Mouse (Mus musculus) heart, adult 18-20 months (tissue): ENCODE data around the gene Spata2. TPM values are rescaled to one million over a fixed set of nuclear protein-coding genes. Genes with fewer than 3 reads are reported as not detected.

Experiments used
- DNase-seq, 2 experiments: peaks; one replicate each; pipeline ENCODE4 v3.0.0; 2021 to 2022; ENCODE audit warnings: mixed read lengths in 1 of 2
- long read RNA-seq, 2 experiments: library from polyadenylated mRNA; stranded (forward); transcript quantifications; one replicate each; pipeline ENCODE4 v2.0.0; 2021
- total RNA-seq, 2 experiments: library from RNA; stranded (reverse); gene quantifications; 2 replicates each; pipeline ENCODE4 v1.2.3; 2021

Spata2 gene
- 10 to 100 TPM; 13.1 to 16.4 TPM for total RNA-seq
- long read RNA-seq, experiment 1, partial matches to known transcripts: 0 of 2 reads
- long read RNA-seq, experiment 1, other reads (novel, unspliced or antisense): 2 of 2 reads
- long read RNA-seq, experiment 2: 0 reads

DNA sequence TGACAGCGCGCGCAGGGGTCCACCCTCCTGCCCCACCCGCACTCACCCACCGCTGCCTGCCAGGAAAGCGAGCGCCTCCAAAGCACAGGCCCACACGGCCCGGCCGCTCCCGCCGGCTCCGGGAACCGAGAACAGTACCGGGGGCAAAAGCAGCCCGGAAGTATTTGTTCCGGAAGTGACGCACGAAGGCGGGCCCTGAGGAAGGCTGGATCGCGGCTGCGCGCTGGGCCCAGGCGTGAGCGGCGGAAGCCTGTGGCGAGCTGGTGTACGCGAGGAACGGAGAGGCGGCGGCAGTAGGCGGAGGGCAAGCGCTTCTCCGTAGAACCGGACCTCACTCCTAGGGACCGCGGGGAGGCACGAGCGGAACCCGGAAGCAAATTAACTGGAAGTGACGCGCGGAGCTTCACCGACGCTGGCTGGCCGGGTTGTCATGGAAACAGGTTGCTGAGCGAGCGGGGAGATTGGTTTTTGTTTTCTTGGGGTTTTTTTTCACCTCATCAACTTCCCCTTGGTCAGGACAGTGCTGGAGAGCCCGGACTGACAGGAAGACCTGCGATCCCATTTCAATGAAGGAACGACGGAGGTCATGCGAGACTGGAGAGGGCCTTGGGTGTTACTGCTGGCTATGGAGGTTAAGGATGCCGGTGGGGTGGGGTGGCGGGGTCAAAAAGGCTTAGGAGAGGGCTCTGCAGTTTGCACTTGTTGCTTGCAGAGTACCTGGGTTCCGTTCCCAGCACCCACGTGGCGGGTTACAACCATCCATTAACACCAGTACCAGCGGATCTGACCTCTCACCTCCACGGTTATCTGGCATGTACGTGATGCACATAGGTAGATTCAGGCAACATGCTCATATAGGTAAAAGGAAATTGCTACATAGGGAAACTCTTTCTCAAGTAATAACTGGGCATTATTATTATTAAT is at the start of gene Spata2:
Gene Spata2 (minus strand): TSS at position 175 of the 924 bp plus-strand sequence.
- DNase-seq: peak; percentile 96 to 98

DNA sequence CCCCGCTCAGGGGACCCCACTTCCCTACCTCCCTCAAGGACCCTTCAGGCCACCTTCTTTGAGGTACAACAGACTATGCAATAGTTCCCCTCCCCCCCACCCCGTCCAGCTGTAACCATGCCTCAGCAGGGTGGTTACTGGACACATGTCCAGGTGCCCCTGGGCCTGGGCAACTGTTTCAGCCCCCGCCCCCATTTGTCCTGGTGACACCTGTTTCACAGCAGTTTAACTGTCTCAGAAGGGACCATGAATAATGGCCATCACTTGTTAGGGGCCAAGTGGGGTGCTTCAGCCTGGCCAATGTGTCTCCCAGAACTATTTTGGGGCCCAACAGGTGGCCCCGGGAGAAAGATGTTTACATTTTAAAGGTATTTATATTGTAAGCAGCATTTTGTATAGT is 49.7 kb upstream of the Spata2 start:
- no peak for DNase-seq

DNA sequence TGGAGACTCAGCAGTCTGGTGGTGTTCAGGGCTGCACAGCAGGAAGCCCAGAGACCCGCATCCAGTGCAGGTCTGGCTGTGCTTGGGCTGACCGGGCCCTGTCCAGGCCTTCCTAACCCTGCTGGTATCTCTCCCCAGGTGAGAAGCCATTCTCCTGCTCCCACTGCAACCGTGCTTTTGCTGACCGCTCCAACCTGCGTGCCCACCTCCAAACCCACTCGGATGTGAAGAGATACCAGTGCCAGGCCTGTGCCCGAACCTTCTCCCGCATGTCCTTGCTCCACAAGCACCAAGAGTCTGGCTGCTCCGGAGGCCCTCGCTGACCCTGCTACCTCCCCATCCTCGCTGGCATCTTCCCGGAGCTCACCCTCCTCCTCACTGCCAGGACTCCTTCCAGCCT is 49.1 kb upstream of the Spata2 start:
- no peak for DNase-seq

DNA sequence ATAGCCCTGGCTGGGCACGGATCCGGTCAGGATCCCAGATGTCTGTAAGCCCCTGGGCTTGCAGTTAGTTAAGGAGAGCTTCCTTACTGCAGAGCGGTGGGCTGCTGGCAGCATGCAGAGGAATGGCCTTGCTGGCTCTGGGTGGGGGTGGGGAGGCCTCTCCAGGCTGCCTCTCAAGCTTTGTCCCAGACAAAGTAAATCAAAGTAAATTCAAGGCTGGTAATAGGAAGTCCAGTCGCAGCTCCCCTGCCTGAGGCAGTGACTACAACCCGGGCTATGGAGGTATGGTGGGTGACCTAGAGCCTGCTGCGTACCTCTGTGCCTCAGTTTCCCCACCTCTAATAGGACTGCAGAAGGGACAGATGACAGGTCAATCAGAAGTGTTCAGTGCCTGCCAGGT is 48.6 kb upstream of the Spata2 start:
- DNase-seq: no peak

DNA sequence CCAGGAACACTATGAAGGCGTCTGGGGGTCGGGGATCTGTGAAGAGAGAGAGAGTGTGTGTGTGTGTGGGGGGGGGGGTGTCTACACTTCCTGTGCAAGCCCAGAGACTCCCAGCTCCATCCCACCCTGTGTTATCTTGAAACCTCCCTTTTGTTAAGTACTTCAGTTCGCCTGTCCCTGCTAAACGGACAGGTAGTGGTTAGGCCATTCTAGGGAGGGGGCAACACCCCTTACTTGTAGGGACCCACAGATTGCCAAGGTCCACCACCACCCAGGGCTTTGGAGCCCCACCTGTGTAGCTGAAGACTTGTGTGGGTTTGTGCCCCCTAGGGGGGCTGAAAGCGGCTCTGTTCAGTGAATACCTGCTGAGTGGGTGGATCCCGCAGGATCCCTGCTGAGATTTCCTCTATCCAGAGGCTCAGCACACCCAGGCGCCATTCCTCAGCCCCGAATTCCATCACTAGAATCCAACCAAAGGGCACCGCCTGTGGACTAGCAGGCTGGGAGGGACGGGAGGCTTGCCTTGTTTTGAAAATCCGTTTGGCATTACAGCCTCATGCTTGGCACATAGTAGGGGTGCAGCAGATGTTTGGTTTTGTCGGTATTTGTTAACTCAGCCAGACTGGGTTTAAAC is 47.9 kb upstream of the Spata2 start:
- DNase-seq: no peak

DNA sequence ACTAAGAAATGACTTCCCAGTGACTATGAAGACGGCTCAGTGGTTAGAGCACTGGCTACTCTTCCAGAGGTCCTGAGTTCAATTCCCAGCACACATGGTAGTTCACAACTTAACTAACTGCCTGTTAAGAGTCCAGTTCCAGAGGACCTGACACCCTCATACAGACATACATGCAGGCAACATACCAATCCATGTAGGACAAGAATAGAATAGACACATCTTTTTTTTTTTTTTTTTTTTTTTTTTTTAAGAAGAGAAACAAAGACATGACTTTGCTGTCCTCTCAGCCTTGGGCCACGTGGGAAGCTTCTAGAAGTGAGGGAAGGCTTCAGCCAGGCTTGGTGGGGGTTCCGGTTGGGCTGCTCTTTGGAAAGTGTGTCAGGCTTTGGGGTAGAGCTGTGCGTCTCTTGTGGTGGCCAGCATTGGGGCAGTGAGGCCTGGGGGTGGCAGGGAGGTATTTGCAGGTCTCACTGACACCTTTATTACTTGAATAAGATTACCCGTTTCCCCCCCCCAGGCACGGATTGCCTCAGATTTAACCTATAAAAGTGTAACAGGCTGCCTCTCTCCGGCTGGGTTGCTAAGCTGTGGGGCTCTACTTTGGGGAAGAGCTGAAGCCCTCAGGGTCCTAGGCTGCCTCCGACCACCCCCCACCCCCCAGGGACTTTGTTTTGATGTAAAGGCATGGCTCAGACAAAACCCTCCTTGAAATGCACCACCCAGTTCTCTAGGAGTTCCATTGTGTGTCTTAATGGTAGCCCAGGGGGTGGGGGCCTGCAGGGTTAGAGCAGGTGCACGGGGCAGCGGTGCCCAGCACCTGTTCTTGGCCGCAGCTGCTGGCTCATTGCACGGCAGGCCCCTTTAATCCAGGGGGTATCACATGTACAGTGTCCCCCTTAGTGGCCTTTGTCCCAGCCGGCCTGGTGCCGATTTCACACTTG is 47.1 kb upstream of the Spata2 start:
- DNase-seq: no peak

DNA sequence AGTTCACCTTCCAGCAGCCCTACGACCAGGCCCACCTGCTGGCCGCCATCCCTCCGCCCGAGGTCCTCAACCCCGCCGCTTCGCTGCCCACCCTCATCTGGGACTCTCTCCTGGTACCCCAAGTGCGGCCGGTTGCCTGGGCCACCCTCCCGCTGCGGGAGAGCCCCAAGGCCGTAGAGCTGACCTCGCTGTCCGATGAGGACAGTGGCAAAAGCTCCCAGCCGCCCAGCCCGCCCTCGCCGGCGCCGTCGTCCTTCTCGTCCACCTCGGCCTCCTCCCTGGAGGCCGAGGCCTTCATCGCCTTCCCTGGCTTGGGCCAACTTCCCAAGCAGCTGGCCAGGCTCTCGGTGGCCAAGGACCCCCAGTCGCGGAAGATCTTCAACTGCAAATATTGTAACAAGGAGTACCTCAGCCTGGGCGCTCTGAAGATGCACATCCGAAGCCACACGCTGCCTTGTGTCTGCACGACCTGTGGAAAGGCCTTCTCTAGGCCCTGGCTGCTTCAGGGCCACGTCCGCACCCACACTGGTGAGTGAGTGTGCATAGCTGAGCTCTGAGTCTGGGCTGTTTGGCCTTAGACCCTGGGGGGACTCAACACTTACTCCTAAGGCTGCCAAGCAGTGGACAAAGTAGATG is 46.1 kb upstream of the Spata2 start:
- peak; percentile 31 to 40 for DNase-seq

DNA sequence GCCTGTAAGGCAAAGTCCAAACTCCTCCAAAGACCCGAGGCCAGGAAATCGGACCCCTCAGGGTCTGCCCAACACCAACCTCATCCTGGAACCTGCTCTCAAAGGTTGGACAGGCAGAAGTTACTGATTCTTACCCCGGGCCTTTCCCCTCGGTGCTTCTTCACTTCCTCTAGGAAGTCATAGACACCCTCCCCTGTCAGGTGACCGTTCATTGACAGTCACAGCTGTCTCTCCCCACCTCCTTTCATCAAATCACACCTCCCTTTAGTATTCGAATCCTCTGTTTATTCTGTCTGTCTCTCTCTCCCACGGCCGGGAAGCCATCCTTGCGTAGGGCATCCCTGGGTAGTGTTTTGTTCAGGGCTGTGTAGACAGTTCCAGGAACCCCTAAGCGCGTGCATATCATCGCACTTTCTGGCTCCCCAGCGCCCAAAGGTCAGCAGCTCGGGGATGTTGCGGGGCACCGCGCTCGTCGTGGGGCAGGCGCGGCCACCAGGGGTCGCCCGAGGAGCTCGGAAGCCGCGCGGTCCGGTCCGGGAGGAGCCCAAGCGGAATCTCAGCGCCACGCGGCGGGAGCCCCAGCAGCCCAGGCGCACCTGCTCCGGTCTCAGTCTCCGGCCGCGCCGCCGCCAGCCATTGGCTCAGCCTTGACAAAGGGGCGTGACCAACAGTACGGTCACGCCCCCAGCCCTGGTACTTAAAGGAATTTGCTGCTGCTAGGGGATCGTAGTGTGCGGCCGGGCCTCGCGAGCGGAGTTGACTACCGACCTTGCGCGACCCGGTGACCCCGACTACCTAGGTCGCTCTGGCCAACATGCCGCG is 45.0 kb upstream of the Spata2 start, which contains the start of gene Snai1:
Gene Snai1 (plus strand): TSS at position 720 of the 822 bp plus-strand sequence.
- peak; percentile 90 to 96 for DNase-seq

DNA sequence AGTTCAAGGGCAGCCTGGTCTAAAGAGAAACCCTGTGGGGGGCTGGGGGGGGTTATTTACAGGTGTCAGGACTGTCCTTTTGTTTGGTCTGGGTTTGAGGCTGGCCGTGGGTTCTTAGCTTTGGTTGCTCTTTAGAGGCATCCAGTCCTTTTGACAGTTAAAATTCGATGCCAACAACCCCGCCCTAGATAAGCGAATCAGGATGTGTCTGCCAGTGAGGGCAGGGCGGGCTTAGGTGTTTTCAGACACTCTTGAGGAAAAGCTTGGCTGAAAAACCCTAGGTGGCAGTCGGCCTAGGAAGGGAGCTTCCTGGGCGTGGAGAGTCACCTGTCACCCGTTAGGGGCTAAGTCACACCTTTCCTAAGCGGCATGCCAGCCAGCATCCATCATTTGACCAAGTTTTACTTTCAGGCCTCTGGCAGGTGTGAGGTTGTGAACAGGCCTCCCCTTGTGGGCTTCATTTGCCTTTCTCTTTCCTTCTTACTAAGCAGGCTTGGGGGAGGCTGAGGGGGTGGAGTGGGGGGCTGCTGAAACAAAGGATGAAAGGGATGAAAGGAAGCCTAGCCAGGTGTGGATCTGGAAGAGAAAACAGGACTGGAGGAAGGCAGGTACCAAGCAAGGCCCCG is 43.7 kb upstream of the Spata2 start:
- no peak for DNase-seq

DNA sequence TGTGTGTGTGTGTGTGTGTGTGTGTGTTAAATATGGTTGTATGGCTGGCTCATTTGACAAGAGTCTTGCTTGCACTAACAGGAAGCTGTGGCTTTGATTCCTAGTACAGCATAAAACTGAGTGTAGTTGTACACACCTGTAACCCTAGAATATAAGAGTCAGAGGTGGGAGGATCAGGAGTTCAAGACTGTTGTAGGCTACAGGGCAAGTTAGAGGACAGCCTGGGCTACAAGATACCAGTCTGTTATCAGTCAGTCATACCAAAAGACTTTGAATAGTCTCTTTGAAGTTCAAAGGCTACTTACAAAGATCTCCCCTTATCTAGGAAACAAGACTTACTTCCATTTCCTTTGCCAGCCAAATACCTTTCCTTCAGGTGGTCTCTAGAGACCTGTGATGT is 41.2 kb upstream of the Spata2 start:
- no peak for DNase-seq

DNA sequence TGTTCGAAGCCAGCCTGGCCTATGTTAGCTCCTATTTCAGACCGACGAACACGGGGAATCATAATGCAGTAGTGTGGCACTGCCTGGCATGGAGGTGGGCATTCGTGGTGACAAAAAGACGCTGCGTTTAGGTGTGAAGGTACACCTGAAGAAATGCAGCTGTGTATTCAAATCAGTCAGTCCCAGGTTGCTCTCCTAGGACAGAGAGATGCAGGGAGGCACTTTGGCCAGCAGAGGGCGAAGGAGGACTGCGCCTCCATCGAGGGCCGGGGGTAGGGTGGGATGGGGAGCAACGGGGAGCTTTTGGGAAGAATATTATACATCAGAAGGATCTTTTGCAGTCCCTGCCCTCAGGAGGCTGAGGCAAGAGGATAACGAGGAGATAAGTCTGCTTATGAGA is 39.4 kb upstream of the Spata2 start:
- DNase-seq: peak in 1 of 2 experiments; percentile 76

DNA sequence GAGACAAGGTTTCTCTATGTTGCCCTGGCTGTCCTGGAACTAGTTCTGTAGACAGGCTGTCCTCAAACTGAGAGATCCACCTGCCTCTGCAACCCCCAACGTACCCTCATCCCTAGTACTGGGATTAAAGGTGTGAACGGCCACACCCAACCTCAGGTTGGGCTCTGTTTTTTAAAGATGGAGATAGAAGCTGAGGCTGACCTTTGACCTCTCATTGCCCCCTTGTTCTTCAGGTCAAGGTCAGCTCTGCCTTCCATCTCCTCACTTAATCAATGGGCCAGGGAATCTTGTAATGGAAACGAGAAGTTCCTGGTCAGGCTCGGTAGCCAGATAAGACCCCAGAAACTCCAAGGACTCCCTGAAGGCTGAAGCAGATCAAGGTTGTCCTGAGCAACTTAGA is 37.8 kb upstream of the Spata2 start:
- DNase-seq: no peak

DNA sequence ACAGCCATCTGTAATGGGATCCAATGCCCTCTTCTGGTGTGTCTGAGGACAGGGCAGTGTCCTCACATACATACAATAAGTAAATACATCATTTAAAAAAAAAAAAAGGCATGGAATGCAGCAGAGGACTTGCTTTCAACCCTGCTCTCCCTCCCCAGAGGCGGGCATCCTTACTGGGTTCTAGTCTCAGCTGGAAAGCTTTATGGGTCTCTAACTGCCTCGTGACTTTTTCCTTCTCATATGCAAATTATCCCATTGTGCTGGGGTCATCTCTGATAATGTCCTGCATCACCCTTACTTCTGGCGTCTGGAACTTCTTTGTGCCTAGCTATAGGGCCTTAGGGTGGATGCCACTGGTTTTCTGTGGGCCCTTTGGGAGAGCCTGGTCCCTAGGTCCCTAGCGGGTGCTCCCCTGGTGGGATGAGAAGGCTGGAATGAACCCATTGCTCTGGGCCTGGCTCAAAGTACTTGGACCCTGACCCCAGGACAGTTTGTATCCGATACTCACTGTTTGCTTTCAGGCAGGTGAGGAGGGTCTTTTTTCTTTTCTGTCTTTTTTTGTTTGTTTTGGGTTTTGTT is 37.3 kb upstream of the Spata2 start:
- DNase-seq: no peak

DNA sequence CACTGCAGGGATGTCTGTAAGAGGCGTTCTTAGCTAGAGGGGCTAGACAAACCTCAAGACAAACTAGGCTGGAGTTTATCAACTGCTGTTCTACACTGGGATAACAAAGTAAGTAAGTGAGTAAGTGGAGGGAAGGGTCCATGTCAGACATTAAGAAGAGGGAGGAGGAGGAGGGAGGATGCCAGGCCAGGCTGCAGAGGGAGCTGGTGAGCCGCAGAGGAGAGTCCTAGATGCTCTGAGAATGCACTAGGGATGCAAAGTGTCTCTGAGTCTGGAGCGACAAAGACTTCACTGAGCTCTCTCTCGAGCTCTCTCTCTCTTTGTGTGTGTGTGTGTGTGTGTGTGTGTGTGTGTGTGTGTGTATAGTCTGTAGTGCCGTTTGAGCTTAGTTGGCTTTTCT is 35.6 kb upstream of the Spata2 start:
- no peak for DNase-seq

DNA sequence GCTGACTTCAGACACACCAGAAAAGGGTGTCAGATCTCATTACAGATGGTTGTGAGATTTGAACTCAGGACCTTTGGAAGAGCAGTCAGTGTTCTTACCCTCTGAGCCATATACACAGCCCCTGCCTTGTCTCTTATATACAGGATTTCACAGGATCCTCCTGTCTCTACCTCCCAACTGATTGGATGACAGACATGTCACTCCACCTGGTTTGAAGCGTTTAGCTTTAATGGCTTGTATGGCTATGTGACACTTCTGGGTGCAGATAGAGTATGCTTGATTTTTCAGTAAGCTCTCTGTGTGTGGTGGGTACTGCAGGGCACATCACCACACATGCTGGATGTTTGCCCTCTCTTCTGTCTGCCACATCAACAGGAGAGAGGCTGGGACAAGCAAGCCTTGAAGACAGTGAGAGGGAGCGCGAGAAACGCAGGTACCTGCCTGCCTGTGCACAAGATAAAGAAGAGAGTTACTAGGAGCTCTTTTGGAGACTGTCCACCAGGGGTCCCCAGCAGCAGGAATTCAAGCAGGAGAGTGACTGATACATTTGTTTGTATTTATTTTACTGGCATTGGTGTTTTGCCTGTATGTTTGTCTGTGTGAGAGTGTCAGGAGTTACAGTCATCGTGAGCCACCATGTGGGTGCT is 27.0 kb upstream of the Spata2 start:
- DNase-seq: no peak

DNA sequence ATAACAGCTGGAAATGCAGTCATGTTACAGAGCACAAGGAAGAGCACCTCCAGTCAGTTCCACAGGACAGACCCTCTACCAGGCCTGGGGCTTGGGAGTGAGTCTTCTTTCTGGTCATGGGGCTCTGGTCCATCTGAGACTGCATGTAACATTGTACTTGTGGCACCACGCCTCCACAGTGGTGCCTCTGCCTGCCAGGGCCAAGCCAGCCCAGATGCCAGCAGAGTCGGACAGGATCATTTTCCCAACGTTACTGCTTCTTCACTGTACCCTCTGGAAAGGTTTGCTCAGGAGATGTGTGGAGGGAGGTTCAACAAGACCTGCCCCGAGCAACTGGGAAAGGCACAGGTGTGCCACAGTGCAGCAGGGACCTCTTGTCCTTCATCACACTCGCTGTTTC is 23.0 kb upstream of the Spata2 start:
- DNase-seq: no peak

DNA sequence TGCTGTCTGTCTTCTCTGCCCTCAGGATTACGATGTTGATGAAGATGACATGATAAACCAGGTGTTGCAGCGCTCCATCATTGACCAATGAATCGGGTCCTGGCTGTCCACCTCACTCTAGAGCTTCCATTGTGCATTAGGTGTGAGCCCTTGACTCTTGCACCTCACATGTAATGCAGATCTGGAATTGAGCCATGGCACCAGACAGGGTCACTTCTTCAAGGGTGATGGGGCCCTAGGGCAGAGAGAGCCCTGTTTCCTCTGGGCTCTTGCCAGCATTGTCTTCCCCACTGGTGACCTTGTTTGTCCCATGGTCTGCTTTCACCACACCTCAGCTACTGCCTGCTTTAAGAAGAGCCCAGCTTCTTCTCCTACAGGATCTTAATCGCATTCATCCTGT is 22.0 kb upstream of the Spata2 start:
- DNase-seq: no peak

DNA sequence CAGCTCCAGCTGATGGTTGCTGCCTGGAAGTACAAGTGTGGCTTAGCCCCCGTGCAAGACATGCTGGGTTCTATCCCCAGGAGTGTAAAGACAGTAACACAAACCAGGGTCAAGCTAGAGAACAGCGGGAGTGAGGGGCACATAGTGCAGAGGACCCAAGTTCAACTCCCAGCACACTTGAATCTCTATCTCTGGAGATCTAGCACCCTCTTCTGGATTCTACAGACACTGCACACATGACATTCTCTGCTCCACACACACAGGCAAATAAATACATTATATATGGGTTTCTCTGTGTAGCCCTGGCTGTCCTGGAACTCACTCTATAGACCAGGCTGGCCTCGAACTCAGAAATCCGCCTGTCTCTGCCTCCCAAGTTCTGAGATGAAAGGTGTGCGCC is 20.3 kb upstream of the Spata2 start:
- no peak for DNase-seq

DNA sequence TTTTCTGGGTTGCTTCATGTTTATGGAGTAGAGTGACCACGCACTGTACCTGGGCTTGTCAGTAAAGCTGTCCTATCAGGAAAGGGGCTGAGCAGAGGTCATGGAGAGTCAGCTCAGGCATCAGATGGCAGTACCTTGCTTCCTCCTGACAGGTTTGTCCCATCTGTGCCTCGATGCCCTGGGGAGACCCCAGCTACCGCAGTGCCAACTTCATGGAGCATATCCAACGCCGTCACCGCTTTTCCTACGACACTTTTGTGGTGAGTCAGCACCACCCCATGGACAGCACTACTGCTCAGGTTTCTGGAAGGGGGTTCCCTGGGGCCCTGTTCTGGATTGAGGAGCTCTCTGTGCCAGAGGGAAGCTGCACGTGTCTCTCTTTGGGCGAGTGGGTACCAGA is 19.7 kb upstream of the Spata2 start:
- no peak for DNase-seq
